Mouse (Mus musculus): ENCODE measurements around the gene Kif1a. TPM values are rescaled to one million over a fixed set of nuclear protein-coding genes. Genes with fewer than 3 reads are reported as not detected.

Kif1a gene
- polyA plus RNA-seq, 1 experiment from 2014 or later, result 8.6 TPM

- Histone ChIP-seq H3K36me3 (ENCODE audit: insufficient read depth) (no peaks in the 10 kb centered on the region), H3K4me1 (ENCODE audit: insufficient read depth) (no peaks in the 10 kb centered on the region), H3K27ac (ENCODE audit: low read depth) (no peak overlapping the region), H3K27me3 (ENCODE audit: insufficient read depth, low read length) (no peaks in the 10 kb centered on the region), H3K9ac (no peak overlapping the region), H3K4me2 (no peak overlapping the region), H3K4me3 (ENCODE audit: low read depth, low read length) (no peak overlapping the region), H3K9me3 (ENCODE audit: low read depth, low read length) (no peaks in the 10 kb centered on the region)
- WGBS, result 74% methylated on average over 3 of the region's 3 CpGs
- DNase-seq (no peak), ATAC-seq (ENCODE audit: insufficient read depth) (no peak)
- TF ChIP-seq CTCF (IDR thresholded peaks at IDR 0.05; ENCODE audit: low read depth), result no peak
Observed at GRCm38 (mm10) chr1:93092582-93092981, 9.2 kb downstream of the Kif1a start.

GRCm38 (mm10) chr1:93085136-93085535 is 16.6 kb downstream of the Kif1a start:
- Histone ChIP-seq H3K27me3 (ENCODE audit: insufficient read depth, low read length) (no peaks in the 10 kb centered on the region), H3K27ac (ENCODE audit: low read depth) (no peak overlapping the region; the same call in 1 of the 2 replicates), H3K36me3 (ENCODE audit: insufficient read depth) (no peaks in the 10 kb centered on the region), H3K9ac (no peak overlapping the region), H3K4me2 (no peak overlapping the region), H3K9me3 (ENCODE audit: low read depth, low read length) (no peaks in the 10 kb centered on the region), H3K4me3 (ENCODE audit: low read depth, low read length) (no peak overlapping the region), H3K4me1 (ENCODE audit: insufficient read depth) (no peaks in the 10 kb centered on the region)
- 46% methylated on average over 6 of the region's 6 CpGs for WGBS
- no peak for TF ChIP-seq CTCF (IDR thresholded peaks at IDR 0.05; ENCODE audit: low read depth)
- ATAC-seq (ENCODE audit: insufficient read depth) (no peak), DNase-seq (peak; percentile 79)

GRCm38 (mm10) chr1:93083420-93084285 is 18.1 kb downstream of the Kif1a start:
- WGBS, result 81% methylated on average over 12 of the region's 12 CpGs
- Histone ChIP-seq H3K36me3 (ENCODE audit: insufficient read depth) (no peaks in the 10 kb centered on the region), H3K4me3 (ENCODE audit: low read depth, low read length) (no peak overlapping the region), H3K4me1 (ENCODE audit: insufficient read depth) (no peaks in the 10 kb centered on the region), H3K27ac (ENCODE audit: low read depth) (no peak overlapping the region), H3K9ac (no peak overlapping the region), H3K4me2 (no peak overlapping the region), H3K9me3 (ENCODE audit: low read depth, low read length) (no peaks in the 10 kb centered on the region), H3K27me3 (ENCODE audit: insufficient read depth, low read length) (no peaks in the 10 kb centered on the region)
- ATAC-seq (ENCODE audit: insufficient read depth), result no peak
- DNase-seq, result no peak
- no peak for TF ChIP-seq CTCF (IDR thresholded peaks at IDR 0.05; ENCODE audit: low read depth)

- H3K4me1 ChIP-seq (ENCODE audit: insufficient read depth), result no peaks in the 10 kb centered on the region
- H3K9ac ChIP-seq, result no peak overlapping the region
- no peaks in the 10 kb centered on the region for H3K27me3 ChIP-seq (ENCODE audit: insufficient read depth, low read length)
- DNase-seq, result no peak
- H3K4me2 ChIP-seq, result no peak overlapping the region
- WGBS, result 83% methylated on average over 8 of the region's 8 CpGs
- TF ChIP-seq CTCF (IDR thresholded peaks at IDR 0.05; ENCODE audit: low read depth), result no peak
- ATAC-seq (ENCODE audit: insufficient read depth), result no peak
- H3K27ac ChIP-seq (ENCODE audit: low read depth), result no peak overlapping the region
- no peaks in the 10 kb centered on the region for H3K9me3 ChIP-seq (ENCODE audit: low read depth, low read length)
- H3K4me3 ChIP-seq (ENCODE audit: low read depth, low read length), result no peak overlapping the region
- H3K36me3 ChIP-seq (ENCODE audit: insufficient read depth), result no peaks in the 10 kb centered on the region
Observed at GRCm38 (mm10) chr1:93082121-93082520, 19.6 kb downstream of the Kif1a start.

GRCm38 (mm10) chr1:93080930-93081589 is 20.7 kb downstream of the Kif1a start:
- Histone ChIP-seq H3K27me3 (ENCODE audit: insufficient read depth, low read length) (no peaks in the 10 kb centered on the region), H3K9ac (no peak overlapping the region), H3K4me2 (no peak overlapping the region), H3K27ac (ENCODE audit: low read depth) (no peak overlapping the region), H3K4me3 (ENCODE audit: low read depth, low read length) (no peak overlapping the region), H3K4me1 (ENCODE audit: insufficient read depth) (no peaks in the 10 kb centered on the region), H3K36me3 (ENCODE audit: insufficient read depth) (no peaks in the 10 kb centered on the region), H3K9me3 (ENCODE audit: low read depth, low read length) (no peaks in the 10 kb centered on the region)
- 70% methylated on average over 3 of the region's 3 CpGs for WGBS
- ATAC-seq (ENCODE audit: insufficient read depth) (no peak), DNase-seq (peak; percentile 67)
- TF ChIP-seq CTCF (IDR thresholded peaks at IDR 0.05; ENCODE audit: low read depth), result peak; percentile 84

- 74% methylated on average over 3 of the region's 3 CpGs for WGBS
- no peak overlapping the region for H3K4me2 ChIP-seq
- DNase-seq (no peak), ATAC-seq (ENCODE audit: insufficient read depth) (no peak)
- H3K27me3 ChIP-seq (ENCODE audit: insufficient read depth, low read length), result no peaks in the 10 kb centered on the region
- H3K9ac ChIP-seq, result no peak overlapping the region
- H3K36me3 ChIP-seq (ENCODE audit: insufficient read depth), result no peaks in the 10 kb centered on the region
- H3K9me3 ChIP-seq (ENCODE audit: low read depth, low read length), result no peaks in the 10 kb centered on the region
- H3K4me3 ChIP-seq (ENCODE audit: low read depth, low read length), result no peak overlapping the region
- no peak for TF ChIP-seq CTCF (IDR thresholded peaks at IDR 0.05; ENCODE audit: low read depth)
- H3K27ac ChIP-seq (ENCODE audit: low read depth), result no peak overlapping the region
- no peaks in the 10 kb centered on the region for H3K4me1 ChIP-seq (ENCODE audit: insufficient read depth)
Observed at GRCm38 (mm10) chr1:93079602-93080001, 22.1 kb downstream of the Kif1a start.

- 84% methylated on average over 2 of the region's 2 CpGs for WGBS
- no peaks in the 10 kb centered on the region for H3K36me3 ChIP-seq (ENCODE audit: insufficient read depth)
- DNase-seq (no peak), ATAC-seq (ENCODE audit: insufficient read depth) (no peak)
- H3K4me3 ChIP-seq (ENCODE audit: low read depth, low read length), result no peak overlapping the region
- H3K9ac ChIP-seq, result no peak overlapping the region
- peak; percentile 32; the same call in 1 of the 2 replicates for TF ChIP-seq CTCF (IDR thresholded peaks at IDR 0.05; ENCODE audit: low read depth)
- no peaks in the 10 kb centered on the region for H3K4me1 ChIP-seq (ENCODE audit: insufficient read depth)
- no peak overlapping the region for H3K27ac ChIP-seq (ENCODE audit: low read depth)
- H3K9me3 ChIP-seq (ENCODE audit: low read depth, low read length), result no peaks in the 10 kb centered on the region
- H3K27me3 ChIP-seq (ENCODE audit: insufficient read depth, low read length), result no peaks in the 10 kb centered on the region
- H3K4me2 ChIP-seq, result no peak overlapping the region
Observed at GRCm38 (mm10) chr1:93072279-93072865, 29.4 kb downstream of the Kif1a start.

All from lung, embryonic 14.5 days (tissue).